Mouse (Mus musculus) spleen, adult 2 months (tissue): ENCODE results near the gene Snrpa.

Experiments used
- CTCF ChIP-seq: fragments of 200-500 bp; IDR thresholded peaks from 2 replicates; pipeline ENCODE4 v1.5.1; 2011; ENCODE audit warnings: mild to moderate bottlenecking, inconsistent platforms; ENCODE audit not compliant: insufficient read depth, insufficient read length, insufficient replicate concordance; ENCODE audit errors: extremely low read depth
- POLR2A ChIP-seq: fragments of 200-500 bp; IDR thresholded peaks from 2 replicates; pipeline ENCODE4 v1.6.1; 2011; ENCODE audit warnings: low read depth, low read length, inconsistent platforms

- TF ChIP-seq POLR2A, result peak; percentile 92
- TF ChIP-seq CTCF, result no peak
These were observed 32.3 kb upstream of the Snrpa start, which contains the start of gene Itpkc for GRCm38 (mm10) chr7:27228281-27228821.
